Mouse (Mus musculus): Measurements from ENCODE around the gene Tacc2. TPM values are rescaled to one million over a fixed set of nuclear protein-coding genes. Genes with fewer than 3 reads are reported as not detected.

Gene Tacc2
- polyA plus RNA-seq, 1 experiment, result 44.6 TPM

DNA sequence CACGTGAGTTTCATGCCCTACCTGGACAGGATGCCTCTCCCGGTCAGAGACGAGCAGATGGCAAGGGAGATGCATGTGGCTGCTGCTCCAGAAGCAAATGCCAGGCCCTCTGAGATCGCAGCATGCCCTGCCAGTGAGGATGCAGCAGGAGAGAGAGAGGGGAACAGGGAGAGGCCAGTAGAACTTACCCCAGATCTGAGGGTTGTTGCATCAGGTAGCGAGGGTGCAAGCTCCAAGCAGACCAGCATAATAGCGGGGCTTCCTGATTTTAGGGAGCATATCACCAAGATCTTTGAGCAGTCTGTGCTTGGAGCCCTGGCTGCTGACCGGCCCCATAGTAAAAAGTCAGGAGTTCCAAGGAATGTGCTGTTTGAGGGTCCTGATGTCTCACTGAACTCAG is 48.1 kb downstream of the Tacc2 start:
- no peak for TF ChIP-seq CTCF (IDR thresholded peaks at IDR 0.05; ENCODE audit: extremely low read depth, insufficient read depth, low read length)
- TF ChIP-seq POLR2A (IDR thresholded peaks at IDR 0.05; ENCODE audit: extremely low read depth, insufficient read depth, low read length), result no peak
- Histone ChIP-seq H3K27ac (ENCODE audit: insufficient read depth, low read length) (no peak overlapping the region), H3K4me3 (ENCODE audit: insufficient read depth, low read length) (no peak overlapping the region), H3K4me1 (ENCODE audit: control insufficient read depth, insufficient read depth, low read length) (peaks cover 4% of the 10 kb centered on the region; the same call in 1 of the 2 replicates)

DNA sequence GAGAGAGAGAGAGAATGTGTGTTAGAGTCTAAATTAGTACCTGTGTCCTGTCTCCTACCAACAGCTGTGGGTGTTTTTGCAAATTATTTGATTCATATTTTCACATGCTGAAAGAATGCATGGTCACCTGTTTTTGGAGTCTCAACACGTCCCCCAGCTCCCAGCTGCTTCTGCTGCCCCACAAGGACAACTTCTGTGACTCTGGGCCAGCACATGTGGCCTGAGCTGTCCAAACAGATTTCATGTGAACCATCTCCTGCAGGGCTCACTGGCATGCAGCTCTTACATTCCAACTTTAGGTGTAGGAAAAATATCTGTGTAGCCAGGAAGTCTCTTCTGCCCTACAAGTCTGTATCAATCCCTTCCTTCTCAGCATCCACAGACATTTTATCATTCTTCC is 51.4 kb downstream of the Tacc2 start:
- no peak for TF ChIP-seq CTCF (IDR thresholded peaks at IDR 0.05; ENCODE audit: extremely low read depth, insufficient read depth, low read length)
- TF ChIP-seq POLR2A (IDR thresholded peaks at IDR 0.05; ENCODE audit: extremely low read depth, insufficient read depth, low read length), result no peak
- no peak overlapping the region for H3K4me3 ChIP-seq (ENCODE audit: insufficient read depth, low read length)
- H3K27ac ChIP-seq (ENCODE audit: insufficient read depth, low read length), result no peak overlapping the region
- peaks cover 4% of the 10 kb centered on the region; the same call in 1 of the 2 replicates for H3K4me1 ChIP-seq (ENCODE audit: control insufficient read depth, insufficient read depth, low read length)

DNA sequence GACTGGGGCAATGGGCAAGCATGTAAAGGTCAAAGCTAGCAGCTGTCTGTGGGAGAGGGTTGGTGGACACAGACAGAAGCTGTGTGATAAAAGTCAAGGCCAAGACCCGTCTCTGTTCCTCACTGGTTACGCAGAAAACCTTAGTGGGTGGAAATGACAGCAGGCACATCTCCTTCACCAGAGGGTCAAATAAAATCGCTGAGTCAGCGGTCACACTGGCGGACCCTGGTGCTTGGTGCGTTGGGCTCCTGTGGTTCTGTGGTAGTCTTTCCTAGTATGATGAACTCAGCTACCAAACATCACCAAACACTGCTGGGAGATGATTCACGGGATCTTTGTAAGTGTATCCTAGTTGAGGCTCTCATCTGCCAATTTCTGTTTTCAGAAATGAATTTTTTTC is 52.8 kb downstream of the Tacc2 start:
- TF ChIP-seq POLR2A (IDR thresholded peaks at IDR 0.05; ENCODE audit: extremely low read depth, insufficient read depth, low read length) (no peak), CTCF (IDR thresholded peaks at IDR 0.05; ENCODE audit: extremely low read depth, insufficient read depth, low read length) (no peak)

DNA sequence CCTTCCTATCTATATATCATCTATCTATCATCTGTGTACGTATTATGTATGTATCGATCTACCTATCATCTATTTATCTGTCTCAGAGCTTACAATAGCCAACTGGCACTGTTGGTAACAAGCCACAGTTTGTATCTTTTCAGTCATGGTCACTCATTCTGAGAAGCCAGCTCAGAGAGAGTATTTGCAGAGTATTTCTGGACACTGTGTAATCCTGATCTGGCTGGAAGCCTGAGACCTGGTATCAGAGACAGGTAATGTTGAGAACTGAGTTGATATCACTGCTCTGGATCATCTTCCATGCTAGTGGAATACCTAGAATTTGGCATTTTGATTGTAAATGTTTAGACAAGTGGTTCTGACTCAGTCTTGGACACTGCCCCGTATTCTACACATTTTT is 53.7 kb downstream of the Tacc2 start:
- Histone ChIP-seq H3K4me3 (ENCODE audit: insufficient read depth, low read length) (no peak overlapping the region), H3K4me1 (ENCODE audit: control insufficient read depth, insufficient read depth, low read length) (peaks cover 4% of the 10 kb centered on the region; the same call in 1 of the 2 replicates), H3K27ac (ENCODE audit: insufficient read depth, low read length) (no peak overlapping the region)
- TF ChIP-seq CTCF (IDR thresholded peaks at IDR 0.05; ENCODE audit: extremely low read depth, insufficient read depth, low read length) (no peak), POLR2A (IDR thresholded peaks at IDR 0.05; ENCODE audit: extremely low read depth, insufficient read depth, low read length) (no peak)

More for the DNA sequence above, 52.8 kb downstream of the Tacc2 start:
- H3K27ac ChIP-seq (ENCODE audit: insufficient read depth, low read length), result no peak overlapping the region
- no peak overlapping the region for H3K4me3 ChIP-seq (ENCODE audit: insufficient read depth, low read length)
- H3K4me1 ChIP-seq (ENCODE audit: control insufficient read depth, insufficient read depth, low read length), result peaks cover 4% of the 10 kb centered on the region; the same call in 1 of the 2 replicates

DNA sequence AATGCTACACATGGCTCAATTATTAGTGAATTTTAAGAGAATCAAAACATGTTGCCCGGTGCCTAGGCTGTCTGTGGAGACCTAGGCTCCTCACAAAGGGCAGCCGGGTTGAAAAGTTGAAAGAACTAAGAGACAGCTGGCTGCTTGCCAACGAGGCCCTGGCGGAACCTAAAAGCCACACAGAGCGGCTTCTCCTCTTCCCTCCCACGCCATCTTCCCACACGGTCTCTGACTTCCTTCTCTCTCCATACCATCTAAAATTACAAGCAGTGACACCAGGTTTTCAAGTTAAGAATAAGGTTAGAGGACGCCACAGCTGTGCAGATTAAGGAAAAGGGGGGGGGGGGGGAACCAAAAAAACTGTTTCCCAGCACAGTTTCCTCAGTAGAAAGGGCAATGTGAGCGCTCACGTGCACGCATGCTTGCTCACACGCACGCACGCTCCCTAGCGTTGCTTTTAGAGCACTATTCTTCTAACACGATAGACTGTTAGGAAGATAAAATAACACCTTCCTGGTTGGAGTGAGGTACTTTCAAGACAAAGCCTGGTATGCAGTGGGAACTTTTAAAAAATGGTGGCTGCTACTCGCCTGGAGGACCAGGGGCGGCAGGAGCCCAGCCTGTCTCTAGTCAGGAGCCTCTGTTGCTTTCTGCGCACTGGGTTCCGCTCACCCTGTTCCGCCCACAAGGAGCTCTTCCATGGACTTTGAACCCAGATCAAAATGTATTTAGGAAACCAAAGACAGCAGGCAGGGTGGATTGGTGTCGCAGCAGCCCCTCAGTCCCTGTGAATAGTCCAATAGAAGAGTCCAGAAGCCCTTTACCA is 54.5 kb downstream of the Tacc2 start:
- Histone ChIP-seq H3K27ac (ENCODE audit: insufficient read depth, low read length) (no peak overlapping the region), H3K4me1 (ENCODE audit: control insufficient read depth, insufficient read depth, low read length) (peaks cover 4% of the 10 kb centered on the region; the same call in 1 of the 2 replicates), H3K4me3 (ENCODE audit: insufficient read depth, low read length) (no peak overlapping the region)
- TF ChIP-seq POLR2A (IDR thresholded peaks at IDR 0.05; ENCODE audit: extremely low read depth, insufficient read depth, low read length) (no peak), CTCF (IDR thresholded peaks at IDR 0.05; ENCODE audit: extremely low read depth, insufficient read depth, low read length) (no peak)

DNA sequence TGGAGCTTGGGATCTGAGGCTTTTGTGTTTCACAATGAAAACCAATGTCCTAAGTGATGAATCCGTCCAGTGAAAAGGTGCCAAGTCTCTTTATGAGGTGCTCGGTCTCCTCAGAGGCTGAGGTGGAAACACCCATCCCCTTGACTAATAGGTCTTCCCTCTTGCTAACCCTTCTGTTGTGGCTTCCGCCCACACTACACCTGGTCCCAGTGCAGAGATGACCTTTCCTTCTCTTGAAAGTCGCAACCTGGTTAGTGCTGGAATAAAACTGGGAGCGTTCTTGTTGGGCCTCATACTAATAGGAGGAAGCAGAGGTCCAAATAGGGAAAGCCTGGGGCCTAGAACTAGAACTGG is 55.1 kb downstream of the Tacc2 start:
- Histone ChIP-seq H3K4me3 (ENCODE audit: insufficient read depth, low read length) (no peak overlapping the region), H3K4me1 (ENCODE audit: control insufficient read depth, insufficient read depth, low read length) (peaks cover 4% of the 10 kb centered on the region; the same call in 1 of the 2 replicates), H3K27ac (ENCODE audit: insufficient read depth, low read length) (no peak overlapping the region)
- no peak for TF ChIP-seq CTCF (IDR thresholded peaks at IDR 0.05; ENCODE audit: extremely low read depth, insufficient read depth, low read length)
- TF ChIP-seq POLR2A (IDR thresholded peaks at IDR 0.05; ENCODE audit: extremely low read depth, insufficient read depth, low read length), result no peak

DNA sequence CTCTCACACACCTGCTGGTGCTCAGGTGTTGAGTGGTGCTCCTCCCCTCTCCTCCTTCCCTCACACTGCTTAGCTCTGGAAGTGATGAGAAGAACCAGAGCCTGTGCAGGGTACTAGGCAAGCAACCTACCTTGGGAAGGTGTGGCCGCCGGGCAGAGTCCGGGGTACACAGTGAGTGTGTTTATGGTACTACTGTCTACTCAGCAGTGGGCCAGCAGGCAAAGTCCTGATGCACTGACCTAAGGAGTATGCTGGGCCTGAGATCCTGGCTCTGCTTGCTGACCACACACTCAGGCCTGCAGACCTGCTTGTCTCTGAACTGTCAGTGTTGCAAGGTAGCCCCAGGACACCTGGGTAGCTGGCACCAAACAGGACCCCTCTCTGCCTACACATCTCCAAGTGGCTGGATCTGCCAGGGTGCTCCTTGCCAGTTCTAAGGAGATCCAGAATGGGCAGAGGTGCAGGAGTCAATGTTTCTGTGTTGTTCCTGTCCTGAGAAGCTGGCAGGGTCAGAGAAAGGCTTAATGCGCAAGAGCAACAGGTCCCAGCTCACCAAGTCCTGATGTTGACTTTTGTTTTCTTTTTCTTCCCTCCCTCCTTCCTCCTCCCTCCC is 57.1 kb downstream of the Tacc2 start:
- peaks cover 2% of the 10 kb centered on the region; the same call in 1 of the 2 replicates for H3K4me1 ChIP-seq (ENCODE audit: control insufficient read depth, insufficient read depth, low read length)
- no peak overlapping the region for H3K4me3 ChIP-seq (ENCODE audit: insufficient read depth, low read length)
- no peak overlapping the region for H3K27ac ChIP-seq (ENCODE audit: insufficient read depth, low read length)
- no peak for TF ChIP-seq POLR2A (IDR thresholded peaks at IDR 0.05; ENCODE audit: extremely low read depth, insufficient read depth, low read length)
- TF ChIP-seq CTCF (IDR thresholded peaks at IDR 0.05; ENCODE audit: extremely low read depth, insufficient read depth, low read length), result no peak

DNA sequence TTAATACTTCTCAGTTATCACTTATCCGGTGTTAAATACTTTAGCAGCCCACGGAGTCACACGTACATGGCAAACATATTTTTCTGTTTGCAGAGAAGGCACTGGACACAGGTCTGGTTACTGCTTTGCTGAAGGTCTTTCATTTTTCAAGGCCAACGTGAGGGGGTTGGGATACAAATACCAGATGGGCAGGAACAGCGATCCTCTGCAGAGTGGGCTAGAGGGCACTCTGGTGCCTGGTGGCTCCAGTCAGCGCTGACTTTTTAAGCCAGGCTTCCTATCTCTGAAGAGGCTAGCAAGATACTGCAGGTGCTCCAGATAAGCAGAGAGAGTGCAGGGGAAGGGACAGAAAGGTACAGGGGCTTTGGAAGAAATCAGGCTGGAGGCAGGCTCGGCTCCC is 58.0 kb downstream of the Tacc2 start:
- TF ChIP-seq CTCF (IDR thresholded peaks at IDR 0.05; ENCODE audit: extremely low read depth, insufficient read depth, low read length) (no peak), POLR2A (IDR thresholded peaks at IDR 0.05; ENCODE audit: extremely low read depth, insufficient read depth, low read length) (no peak)
- no peaks in the 10 kb centered on the region for H3K4me1 ChIP-seq (ENCODE audit: control insufficient read depth, insufficient read depth, low read length)
- no peak overlapping the region for H3K4me3 ChIP-seq (ENCODE audit: insufficient read depth, low read length)
- no peak overlapping the region for H3K27ac ChIP-seq (ENCODE audit: insufficient read depth, low read length)

DNA sequence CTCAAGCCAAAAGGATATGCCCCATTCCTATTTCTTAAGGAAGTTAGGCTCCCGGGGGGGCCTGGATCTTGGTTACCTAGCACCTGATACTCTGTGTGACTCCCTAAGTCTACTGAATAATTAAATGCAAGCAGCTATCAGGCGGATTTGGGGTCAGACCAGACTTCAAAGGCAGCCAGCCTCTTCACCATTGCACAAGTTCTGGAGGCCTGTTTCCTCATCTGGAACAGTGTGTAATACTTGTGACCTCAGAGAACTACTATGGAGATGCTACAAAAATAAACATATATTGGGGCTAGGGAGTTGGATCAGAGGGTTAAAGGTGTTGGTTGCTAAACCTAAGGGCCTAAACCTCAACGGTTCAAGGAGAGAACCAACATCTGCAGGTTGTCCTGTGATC is 59.0 kb downstream of the Tacc2 start:
- Histone ChIP-seq H3K4me3 (ENCODE audit: insufficient read depth, low read length) (no peak overlapping the region), H3K4me1 (ENCODE audit: control insufficient read depth, insufficient read depth, low read length) (no peaks in the 10 kb centered on the region; the same call in 1 of the 2 replicates), H3K27ac (ENCODE audit: insufficient read depth, low read length) (no peak overlapping the region)
- TF ChIP-seq POLR2A (IDR thresholded peaks at IDR 0.05; ENCODE audit: extremely low read depth, insufficient read depth, low read length) (no peak), CTCF (IDR thresholded peaks at IDR 0.05; ENCODE audit: extremely low read depth, insufficient read depth, low read length) (no peak)

DNA sequence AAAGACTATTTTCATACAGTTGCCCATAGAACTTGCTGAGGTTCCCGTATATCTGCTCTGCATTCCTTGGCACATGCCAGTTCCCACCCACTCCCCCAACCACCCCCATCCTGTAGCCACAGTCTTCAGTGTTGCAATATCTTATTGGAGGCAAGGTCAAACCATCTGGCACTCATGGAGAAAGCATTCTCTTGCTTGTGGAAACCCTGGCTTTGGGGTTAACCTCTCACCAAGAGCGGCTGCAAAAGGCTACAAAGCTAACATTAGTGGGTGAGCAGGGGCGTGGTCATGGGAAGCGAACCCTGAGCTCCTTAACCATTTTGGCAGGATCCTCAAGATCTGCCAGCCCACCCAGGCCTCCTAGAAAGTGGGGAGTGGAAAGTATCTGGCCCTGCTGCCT is 59.7 kb downstream of the Tacc2 start:
- TF ChIP-seq POLR2A (IDR thresholded peaks at IDR 0.05; ENCODE audit: extremely low read depth, insufficient read depth, low read length) (no peak), CTCF (IDR thresholded peaks at IDR 0.05; ENCODE audit: extremely low read depth, insufficient read depth, low read length) (no peak)

More for the DNA sequence above, 59.7 kb downstream of the Tacc2 start:
- no peaks in the 10 kb centered on the region; the same call in 1 of the 2 replicates for H3K4me1 ChIP-seq (ENCODE audit: control insufficient read depth, insufficient read depth, low read length)
- no peak overlapping the region for H3K27ac ChIP-seq (ENCODE audit: insufficient read depth, low read length)
- H3K4me3 ChIP-seq (ENCODE audit: insufficient read depth, low read length), result no peak overlapping the region

Data from cortical plate, adult 2 months (tissue).